Mouse (Mus musculus) heart, postnatal 0 days (tissue): ENCODE data around the gene Macrod1. TPM values are rescaled to one million over a fixed set of nuclear protein-coding genes. Genes with fewer than 3 reads are reported as not detected.

Experiments
- ATAC-seq: fragments of 200-750 bp; cut with Nextera tagmentation; 2 replicates; pipeline ENCODE4 v1.8.0; 2017; ENCODE audit warnings: low read depth, moderate number of reproducible peaks, moderate library complexity; ENCODE audit not compliant: insufficient read depth
- DNase-seq: peaks from one replicate; pipeline ENCODE4 v3.0.0-alpha.2; 2016; ENCODE audit warnings: low spot score
- H3K27ac ChIP-seq: fragments of 300-500 bp; sonication (generic); 2 replicates; pipeline ENCODE4 v1.5.1; 2014; ENCODE audit warnings: low read depth, mild to moderate bottlenecking
- H3K27me3 ChIP-seq: fragments of 300-500 bp; sonication (generic); 2 replicates; pipeline ENCODE4 v1.6.1; 2014; ENCODE audit warnings: low read length, mixed read lengths; ENCODE audit not compliant: control insufficient read depth, insufficient read depth
- H3K36me3 ChIP-seq: fragments of 300-500 bp; sonication (generic); replicated peaks from 2 replicates; pipeline ENCODE4 v1.6.1; 2014; ENCODE audit warnings: low read length, mixed read lengths; ENCODE audit not compliant: control insufficient read depth, insufficient read depth
- H3K4me1 ChIP-seq: fragments of 300-500 bp; sonication (generic); 2 replicates; pipeline ENCODE4 v1.6.1; 2014; ENCODE audit warnings: antibody characterized with exemption; ENCODE audit not compliant: control insufficient read depth, insufficient read depth
- H3K4me2 ChIP-seq: fragments of 300-500 bp; sonication (generic); 2 replicates; pipeline ENCODE4 v1.6.1; 2014; ENCODE audit warnings: low read depth, mild to moderate bottlenecking, low read length, moderate library complexity
- H3K4me3 ChIP-seq: fragments of 300-500 bp; sonication (generic); 2 replicates; pipeline ENCODE4 v1.5.1; 2014; ENCODE audit warnings: low read depth, low read length
- H3K9ac ChIP-seq: fragments of 300-500 bp; sonication (generic); replicated peaks from 2 replicates; pipeline ENCODE4 v1.6.1; 2014; ENCODE audit warnings: low read depth, low read length, mixed read lengths
- H3K9me3 ChIP-seq: fragments of 300-500 bp; sonication (generic); replicated peaks from 2 replicates; pipeline ENCODE4 v1.6.1; 2016; ENCODE audit warnings: low read length; ENCODE audit not compliant: control insufficient read depth
- CTCF ChIP-seq: IDR thresholded peaks from 2 replicates; pipeline ENCODE4 v1.5.1; 2016; ENCODE audit warnings: antibody characterized with exemption, control low read depth, low read depth
- EP300 ChIP-seq: IDR thresholded peaks from 2 replicates; pipeline ENCODE4 v1.6.1; 2016; ENCODE audit warnings: antibody characterized with exemption, low read depth
- WGBS: fragments of 180-500 bp; shearing (Covaris S2); extraction: QIAGEN DNeasy Blood & Tissue Kit; methylation state at CpG from one replicate; pipeline ENCODE4 v1.1.7; 2014; 5-methylcytosine and 5-hydroxymethylcytosine counted together
- polyA plus RNA-seq: library from polyadenylated mRNA; unstranded; fragments of >200 nt; fragmentation: Nextera tagmentation; extraction: Ambion mirVana; gene quantifications from 2 replicates; pipeline ENCODE4 v1.2.1, GENCODE M21; 2015
- total RNA-seq: library from RNA; depleted of rRNA; stranded (reverse); fragments of >200 nt; gene quantifications from 2 replicates; pipeline ENCODE4 v1.2.3, GENCODE M21; 2014; ENCODE audit warnings: low replicate concordance

The Macrod1 gene
- total and polyA plus RNA-seq, 2 experiments from 2014 or later: 113 to 122 TPM

- Histone ChIP-seq H3K4me2 (no peak overlapping the region), H3K36me3 (no peaks in the 10 kb centered on the region), H3K4me3 (no peak overlapping the region), H3K27me3 (no peaks in the 10 kb centered on the region), H3K9ac (0 out of 2 replicates have a peak overlapping the region, but pooled peaks have one; percentile 14), H3K9me3 (no peaks in the 10 kb centered on the region), H3K4me1 (peaks cover 22% of the 10 kb centered on the region), H3K27ac (no peak overlapping the region)
- TF ChIP-seq EP300 (no peak), CTCF (no peak)
- WGBS: 39% methylated on average over 9 of the region's 9 CpGs
- ATAC-seq (no peak), DNase-seq (no peak)
These were observed 31.9 kb downstream of the Macrod1 start for GRCm38 (mm10) chr19:7088558-7088957.

GRCm38 (mm10) chr19:7089050-7089449, 32.4 kb downstream of the Macrod1 start:
- ATAC-seq: no peak
- DNase-seq: no peak
- Histone ChIP-seq H3K9ac (no peak overlapping the region), H3K27ac (no peak overlapping the region), H3K4me2 (no peak overlapping the region), H3K9me3 (no peaks in the 10 kb centered on the region), H3K4me1 (peaks cover 22% of the 10 kb centered on the region), H3K4me3 (no peak overlapping the region), H3K27me3 (no peaks in the 10 kb centered on the region), H3K36me3 (no peaks in the 10 kb centered on the region)
- 42% methylated on average over 5 of the region's 5 CpGs for WGBS
- TF ChIP-seq CTCF: no peak
- no peak for TF ChIP-seq EP300

- peak overlapping the region; percentile 75 for H3K27ac ChIP-seq
- H3K9ac ChIP-seq: no peak overlapping the region
- no peak overlapping the region for H3K4me3 ChIP-seq
- H3K36me3 ChIP-seq: no peaks in the 10 kb centered on the region
- WGBS: 67% methylated on average over 7 of the region's 7 CpGs
- H3K27me3 ChIP-seq: no peaks in the 10 kb centered on the region
- peaks cover 22% of the 10 kb centered on the region for H3K4me1 ChIP-seq
- no peak overlapping the region for H3K4me2 ChIP-seq
- DNase-seq: no peak
- ATAC-seq: peak; percentile 55; the same call in 1 of the 2 replicates
- H3K9me3 ChIP-seq: no peaks in the 10 kb centered on the region
- no peak for TF ChIP-seq CTCF
- peak; percentile 56; the same call in 1 of the 2 replicates for TF ChIP-seq EP300
These were observed 33.2 kb downstream of the Macrod1 start for GRCm38 (mm10) chr19:7089842-7090251.

- 50% methylated on average over 10 of the region's 10 CpGs for WGBS
- H3K9me3 ChIP-seq: no peaks in the 10 kb centered on the region
- H3K4me1 ChIP-seq: peaks cover 22% of the 10 kb centered on the region
- H3K4me2 ChIP-seq: no peak overlapping the region
- H3K27me3 ChIP-seq: no peaks in the 10 kb centered on the region
- ATAC-seq: no peak
- DNase-seq: no peak
- H3K4me3 ChIP-seq: no peak overlapping the region
- no peaks in the 10 kb centered on the region for H3K36me3 ChIP-seq
- peak overlapping the region; percentile 75 for H3K27ac ChIP-seq
- TF ChIP-seq EP300 (no peak), CTCF (no peak)
- H3K9ac ChIP-seq: no peak overlapping the region
These were observed 33.9 kb downstream of the Macrod1 start for GRCm38 (mm10) chr19:7090369-7091064.

- no peak for DNase-seq
- Histone ChIP-seq H3K4me1 (peaks cover 22% of the 10 kb centered on the region), H3K4me2 (no peak overlapping the region), H3K9ac (no peak overlapping the region), H3K36me3 (no peaks in the 10 kb centered on the region), H3K9me3 (no peaks in the 10 kb centered on the region), H3K27ac (peak overlapping the region; percentile 75), H3K4me3 (no peak overlapping the region), H3K27me3 (no peaks in the 10 kb centered on the region)
- ATAC-seq: peak; percentile 49
- 78% methylated on average over 10 of the region's 10 CpGs for WGBS
- peak; percentile 57; the same call in 1 of the 2 replicates for TF ChIP-seq EP300
- TF ChIP-seq CTCF: no peak
These were observed 34.9 kb downstream of the Macrod1 start for GRCm38 (mm10) chr19:7091448-7092050.
